Mouse (Mus musculus) macrophage (primary cell): ENCODE data around the gene March1. TPM values are rescaled to one million over a fixed set of nuclear protein-coding genes. Genes with fewer than 3 reads are reported as not detected.
"Not testable (repeated sequence)": the region's sequence is repeated elsewhere in the genome, so short reads cannot be mapped to it uniquely, and the experiment has no call there.

Experiments
- H3K27ac ChIP-seq: fragments of 350-480 bp; formaldehyde crosslinking; 2 replicates; pipeline ENCODE4 v1.9.0; 2021
- H3K36me3 ChIP-seq: fragments of 350-480 bp; formaldehyde crosslinking; 2 replicates; pipeline ENCODE4 v1.9.0; 2021; ENCODE audit errors: inconsistent target
- H3K4me3 ChIP-seq: fragments of 350-480 bp; formaldehyde crosslinking; 2 replicates; pipeline ENCODE4 v1.9.0; 2021; ENCODE audit errors: inconsistent target
- H3K79me2 ChIP-seq: fragments of 350-480 bp; formaldehyde crosslinking; 2 replicates; pipeline ENCODE4 v1.9.0; 2021; ENCODE audit errors: inconsistent target
- WGBS: methylation state at CpG from one replicate; pipeline ENCODE4 v1.1.7; 2026; ENCODE audit warnings: inconsistent platforms; ENCODE audit not compliant: missing documents; 5-methylcytosine and 5-hydroxymethylcytosine counted together
- polyA plus RNA-seq: library from polyadenylated mRNA; stranded (reverse); fragments of 250-400 nt; gene quantifications from 3 replicates; pipeline ENCODE4 v1.2.4, GENCODE M21; 2018; ENCODE audit warnings: inconsistent platforms

March1 gene
- polyA plus RNA-seq, 1 experiment from 2014 or later, result 80.6 TPM

DNA sequence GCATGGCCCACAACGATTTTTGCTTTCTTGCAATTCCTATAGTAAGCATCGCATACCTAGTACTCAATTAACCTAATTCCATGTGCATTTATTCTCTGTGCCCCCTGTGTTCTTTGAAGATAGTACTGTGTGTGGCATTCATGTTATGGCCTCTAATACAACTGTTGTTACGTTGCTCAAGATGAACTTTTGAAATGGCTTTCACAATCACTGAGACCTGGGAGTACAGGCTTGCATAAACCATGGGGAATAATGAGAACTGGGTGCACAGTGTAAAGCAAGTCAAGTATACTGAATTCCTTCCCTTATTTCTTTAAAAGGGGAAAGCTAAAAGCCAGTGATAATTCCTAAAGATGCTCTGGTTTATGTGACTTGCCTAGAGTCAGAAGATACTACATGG is 776.4 kb downstream of the March1 start:
- Histone ChIP-seq H3K79me2 (peaks cover 96% of the 10 kb centered on the region; the same call in 1 of the 2 replicates), H3K27ac (no peak overlapping the region), H3K36me3 (peaks cover 27% of the 10 kb centered on the region; the same call in 1 of the 2 replicates), H3K4me3 (no peak overlapping the region)
- WGBS, result 60% methylated on average over 3 of the region's 3 CpGs

DNA sequence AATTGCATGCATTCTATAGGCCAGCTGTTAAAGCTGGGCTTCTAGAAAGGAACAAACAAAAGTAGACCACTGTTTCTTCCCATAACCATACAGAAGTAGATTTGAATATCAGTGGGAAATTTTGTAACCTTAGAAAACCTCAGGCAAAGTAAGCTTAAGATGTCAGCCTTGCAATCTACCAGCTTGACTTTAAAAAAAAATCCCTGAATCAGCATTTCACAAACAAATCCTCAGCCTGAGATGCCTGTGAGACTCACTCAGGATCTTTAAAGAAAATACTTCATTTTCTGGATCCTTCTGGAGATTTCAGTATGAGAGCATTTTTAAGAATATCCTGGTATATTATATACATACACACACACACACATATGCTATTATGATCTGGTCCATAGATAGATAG is 780.1 kb downstream of the March1 start:
- H3K4me3 ChIP-seq, result no peak overlapping the region
- H3K27ac ChIP-seq, result no peak overlapping the region

DNA sequence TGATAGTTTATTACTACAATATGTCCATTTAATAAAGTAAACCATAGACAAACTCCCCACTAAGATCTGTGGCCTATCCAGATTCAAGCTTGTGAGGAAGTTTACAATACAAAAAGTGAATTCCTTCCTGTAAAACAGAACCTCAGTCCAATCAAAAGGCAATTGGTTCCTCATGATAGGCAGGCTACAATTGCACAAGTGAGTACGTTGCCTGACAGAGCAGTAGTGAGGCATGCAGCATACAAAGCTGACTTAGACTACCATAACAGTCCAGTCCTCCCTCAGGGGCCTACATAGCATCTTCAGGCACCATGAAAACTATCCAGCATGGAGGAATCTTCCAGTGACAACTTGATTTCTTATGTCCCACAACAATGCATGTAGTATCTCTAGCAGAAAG is 782.4 kb downstream of the March1 start:
- WGBS, result 67% methylated on average over 1 of the region's 1 CpGs
- Histone ChIP-seq H3K4me3 (no peak overlapping the region), H3K27ac (no peak overlapping the region), H3K79me2 (peaks cover 96% of the 10 kb centered on the region; the same call in 1 of the 2 replicates), H3K36me3 (peaks cover 21% of the 10 kb centered on the region; the same call in 1 of the 2 replicates)

More for the DNA sequence above, 780.1 kb downstream of the March1 start:
- H3K79me2 ChIP-seq, result peaks cover 96% of the 10 kb centered on the region; the same call in 1 of the 2 replicates
- peaks cover 27% of the 10 kb centered on the region; the same call in 1 of the 2 replicates for H3K36me3 ChIP-seq

DNA sequence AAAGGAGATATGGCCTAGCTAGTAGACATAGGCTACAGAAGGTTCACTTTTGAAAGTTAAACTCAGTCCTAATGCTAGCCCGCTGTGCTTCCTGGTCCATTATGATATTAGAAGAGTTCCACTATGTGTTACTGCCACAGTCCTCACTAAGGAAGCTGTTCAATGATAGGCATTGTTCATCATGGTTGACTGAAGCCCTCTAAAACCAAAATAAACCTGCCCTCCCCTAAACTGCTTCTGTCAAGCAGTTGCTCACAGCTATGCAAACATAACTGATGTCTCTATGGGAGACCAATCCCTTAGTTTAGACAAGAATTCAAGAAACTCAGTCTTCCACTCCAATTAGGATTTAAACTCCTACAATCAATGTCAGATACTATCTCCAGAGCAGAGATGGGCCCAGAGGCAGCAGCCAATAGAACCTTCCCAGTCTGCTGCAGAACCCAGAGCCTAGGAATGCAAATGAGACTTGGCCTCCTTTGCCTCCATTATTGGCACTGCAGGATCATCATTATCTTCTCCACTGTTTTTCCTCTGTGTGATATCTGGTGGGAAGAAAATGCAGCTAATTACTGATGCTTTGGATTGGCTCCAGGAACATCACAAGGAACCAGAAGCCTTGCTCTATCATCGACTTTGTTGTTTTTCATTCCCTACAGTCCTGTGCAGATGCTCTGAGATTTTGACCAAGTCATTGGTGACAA is 787.2 kb downstream of the March1 start:
- 71% methylated on average over 2 of the region's 2 CpGs for WGBS

DNA sequence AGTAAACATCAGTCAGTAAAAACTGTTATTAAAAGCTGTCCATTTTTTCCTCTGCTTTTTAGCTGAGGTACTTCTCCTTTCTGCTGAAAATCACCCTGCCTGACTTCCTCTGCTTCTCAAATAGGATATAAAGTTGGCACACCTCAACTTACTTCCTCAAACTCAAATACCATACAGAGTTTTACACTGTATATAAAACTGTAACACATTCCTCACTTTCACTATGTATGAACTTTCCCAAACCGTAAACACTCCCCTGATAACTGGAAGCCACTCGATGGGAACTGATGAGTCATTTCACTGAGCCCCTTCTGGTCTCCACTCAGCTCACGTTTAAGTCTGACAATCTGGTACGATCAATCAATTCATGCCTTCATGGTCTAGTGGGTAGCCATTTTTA is 788.1 kb downstream of the March1 start:
- WGBS, result 10% methylated on average over 4 of the region's 4 CpGs
- H3K27ac ChIP-seq, result peak overlapping the region; percentile 31
- H3K4me3 ChIP-seq, result not testable (repeated sequence)
- H3K79me2 ChIP-seq, result peaks cover 90% of the 10 kb centered on the region; the same call in 1 of the 2 replicates
- peaks cover 29% of the 10 kb centered on the region for H3K36me3 ChIP-seq

More for the DNA sequence above, 787.2 kb downstream of the March1 start:
- H3K79me2 ChIP-seq, result peaks cover 90% of the 10 kb centered on the region; the same call in 1 of the 2 replicates
- peak overlapping the region; percentile 31; the same call in 1 of the 2 replicates for H3K27ac ChIP-seq
- no peak overlapping the region for H3K4me3 ChIP-seq
- H3K36me3 ChIP-seq, result peaks cover 20% of the 10 kb centered on the region

DNA sequence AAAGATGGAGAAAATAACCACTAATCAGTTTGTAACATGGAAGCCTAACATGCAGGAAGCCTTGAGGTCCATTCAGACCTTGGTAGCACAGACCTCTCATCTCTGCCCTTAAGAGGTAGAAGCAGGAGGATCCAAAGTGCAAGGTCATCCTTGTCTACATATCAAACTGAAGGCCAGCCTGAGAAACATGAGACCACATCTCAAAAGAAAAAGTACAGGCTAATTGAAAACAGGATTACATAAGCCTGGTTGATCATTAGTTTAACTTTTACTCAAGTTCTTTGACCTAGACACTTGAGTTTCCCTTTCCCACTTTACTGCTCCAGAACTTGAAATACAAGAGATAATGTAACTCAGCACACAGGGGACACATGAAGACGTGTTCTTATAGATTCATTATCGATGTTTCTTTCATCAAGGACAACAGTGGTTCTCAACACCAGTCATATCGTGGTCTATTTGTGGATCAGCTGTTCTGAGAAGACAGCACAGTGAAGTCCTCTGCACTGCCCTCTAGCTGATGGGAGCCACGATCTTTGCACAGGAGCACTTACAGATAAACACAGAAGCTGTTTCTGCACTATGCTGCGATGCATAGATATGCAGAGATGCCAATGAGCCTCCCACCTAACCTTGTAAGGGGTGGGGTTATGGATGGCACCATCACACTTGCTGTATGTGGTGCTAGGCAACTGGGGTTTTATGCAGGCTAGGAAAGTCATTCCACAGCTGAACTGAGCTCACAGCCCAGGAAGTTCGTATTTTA is 789.1 kb downstream of the March1 start:
- no peak overlapping the region for H3K27ac ChIP-seq
- 94% methylated on average over 6 of the region's 6 CpGs for WGBS
- H3K36me3 ChIP-seq, result peaks cover 33% of the 10 kb centered on the region
- H3K4me3 ChIP-seq, result no peak overlapping the region
- H3K79me2 ChIP-seq, result peaks cover 87% of the 10 kb centered on the region; the same call in 1 of the 2 replicates

DNA sequence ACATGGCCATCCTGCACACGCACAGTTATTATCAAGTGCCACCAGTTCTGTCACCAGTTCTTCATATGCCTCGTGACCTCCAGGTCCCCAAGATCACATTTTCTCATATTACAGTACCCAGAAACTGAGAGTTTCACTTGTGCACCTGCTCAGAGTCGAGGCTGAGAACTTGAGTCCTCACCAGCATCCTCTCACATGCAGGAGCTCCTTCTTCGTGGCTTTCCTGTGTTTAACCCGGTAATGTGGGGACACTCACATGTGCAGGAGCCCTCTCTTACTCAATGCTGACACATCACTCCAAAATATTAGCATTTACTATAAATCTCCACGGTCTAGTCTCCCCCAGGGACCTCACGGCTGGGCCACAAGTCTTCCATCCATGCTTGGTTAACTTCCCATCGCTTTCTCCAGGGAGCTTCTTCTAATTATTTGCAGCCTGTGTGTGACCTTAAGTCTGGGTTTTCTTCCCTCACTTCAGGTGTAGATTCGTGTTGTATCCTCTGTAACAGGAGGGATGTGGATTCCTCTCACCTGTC is 792.4 kb downstream of the March1 start:
- Histone ChIP-seq H3K79me2 (peaks cover 69% of the 10 kb centered on the region; the same call in 1 of the 2 replicates), H3K27ac (no peak overlapping the region), H3K36me3 (peaks cover 45% of the 10 kb centered on the region), H3K4me3 (no peak overlapping the region)
- 64% methylated on average over 9 of the region's 9 CpGs for WGBS

DNA sequence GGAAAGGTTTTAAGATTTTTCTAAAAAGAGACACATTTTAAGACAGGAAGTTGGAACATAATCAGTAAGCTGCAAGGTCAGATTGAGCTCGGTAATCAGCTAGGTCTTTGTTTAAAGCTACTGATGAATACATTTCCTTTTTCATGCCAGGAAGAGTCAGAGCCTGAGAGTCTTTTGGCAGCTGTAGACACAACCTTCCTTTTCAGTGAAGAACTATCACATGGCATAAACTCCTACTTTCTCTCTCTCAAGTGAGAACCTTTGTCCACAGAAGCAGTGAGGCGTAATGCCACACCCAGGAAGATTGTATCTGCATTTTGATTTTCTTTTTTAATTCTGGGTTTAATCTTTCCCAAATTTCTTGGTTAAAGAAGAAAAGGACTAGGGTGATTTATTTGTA is 795.4 kb downstream of the March1 start:
- H3K36me3 ChIP-seq, result peaks cover 48% of the 10 kb centered on the region
- 59% methylated on average over 2 of the region's 2 CpGs for WGBS
- no peak overlapping the region for H3K27ac ChIP-seq
- H3K79me2 ChIP-seq, result peaks cover 57% of the 10 kb centered on the region; the same call in 1 of the 2 replicates
- H3K4me3 ChIP-seq, result no peak overlapping the region

DNA sequence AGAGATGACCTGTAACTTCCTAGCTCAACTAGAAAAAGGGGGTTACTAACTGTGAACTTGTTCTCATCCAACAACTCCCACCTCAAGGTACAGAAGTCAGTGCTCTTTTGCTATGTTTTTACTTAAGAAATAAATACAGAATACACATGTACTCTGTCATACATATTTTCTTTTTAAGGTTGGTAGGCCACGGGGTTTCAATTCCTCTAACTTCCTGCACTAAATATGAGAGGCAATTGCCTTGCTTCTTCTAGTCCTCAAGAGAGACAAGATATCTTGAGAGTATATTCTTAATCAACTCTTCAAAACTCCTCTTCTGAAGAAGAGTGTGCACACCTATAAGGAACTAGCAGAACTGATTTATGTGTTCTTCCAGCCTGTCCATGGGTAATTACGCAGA is 797.5 kb downstream of the March1 start:
- Histone ChIP-seq H3K27ac (no peak overlapping the region), H3K79me2 (peaks cover 36% of the 10 kb centered on the region; the same call in 1 of the 2 replicates), H3K4me3 (no peak overlapping the region), H3K36me3 (peaks cover 47% of the 10 kb centered on the region)
- 73% methylated on average over 2 of the region's 2 CpGs for WGBS

DNA sequence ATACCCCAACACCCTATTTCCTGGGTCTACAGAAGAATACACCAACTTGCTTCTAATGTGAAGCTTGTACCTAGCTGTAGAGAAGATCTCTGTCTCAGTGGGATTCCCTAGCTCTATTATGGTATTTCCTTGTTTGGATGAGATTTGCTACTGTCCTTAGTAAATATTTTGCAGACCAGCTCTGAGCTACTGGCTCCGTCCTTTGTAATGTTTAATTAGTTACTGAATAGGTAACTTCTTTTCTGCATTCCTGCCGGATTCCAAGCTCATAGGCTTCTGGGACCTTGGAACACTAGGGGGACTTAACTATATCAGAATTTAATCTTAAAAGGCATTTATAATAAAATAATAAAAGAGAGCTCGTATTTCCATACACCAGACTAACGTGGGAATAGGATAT is 799.9 kb downstream of the March1 start:
- not testable (repeated sequence) for H3K4me3 ChIP-seq, H3K27ac ChIP-seq
- peaks cover 27% of the 10 kb centered on the region; the same call in 1 of the 2 replicates for H3K79me2 ChIP-seq
- 100% methylated on average over 4 of the region's 4 CpGs for WGBS
- H3K36me3 ChIP-seq, result peaks cover 59% of the 10 kb centered on the region

DNA sequence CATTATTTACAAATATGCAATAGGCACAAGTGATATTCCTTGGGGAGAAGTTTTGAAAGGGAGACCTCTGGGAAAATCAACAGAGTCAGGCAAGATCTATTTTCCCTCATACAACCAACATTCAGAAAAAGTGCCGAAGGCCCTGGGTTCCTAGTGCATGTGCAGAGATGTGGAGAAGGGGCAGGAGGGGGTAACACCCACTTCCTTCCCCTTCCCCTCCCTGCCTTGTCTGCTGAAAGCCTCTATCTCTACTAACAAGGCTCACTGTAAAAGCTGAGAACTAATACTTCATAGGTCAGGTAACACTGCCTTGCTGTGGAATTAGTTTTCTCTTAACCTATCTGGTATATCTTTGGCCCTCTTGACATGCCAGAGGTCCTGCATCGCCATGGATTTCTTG is 812.9 kb downstream of the March1 start:
- Histone ChIP-seq H3K79me2 (peaks cover 39% of the 10 kb centered on the region; the same call in 1 of the 2 replicates), H3K36me3 (peaks cover 32% of the 10 kb centered on the region), H3K27ac (no peak overlapping the region), H3K4me3 (no peak overlapping the region)
- WGBS, result 44% methylated on average over 1 of the region's 2 CpGs

DNA sequence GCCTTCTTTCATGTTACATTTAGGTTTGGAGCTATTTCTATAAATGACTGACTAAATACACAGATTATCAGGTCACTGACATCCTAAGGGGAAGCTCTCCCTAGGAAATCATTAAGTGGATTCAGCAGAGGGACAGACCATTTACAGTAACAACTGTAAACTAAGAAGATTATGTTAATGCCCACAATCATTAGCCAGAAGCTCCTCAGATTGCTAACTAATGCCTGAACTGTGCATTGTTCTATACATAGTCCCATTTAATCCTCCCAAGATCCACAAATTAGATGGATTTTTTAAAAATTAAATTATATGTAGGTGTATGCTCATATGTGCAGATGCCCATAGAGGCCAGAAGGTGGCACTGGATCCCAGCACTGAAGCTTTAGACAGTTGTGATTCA is 815.9 kb downstream of the March1 start:
- Histone ChIP-seq H3K4me3 (no peak overlapping the region), H3K79me2 (peaks cover 39% of the 10 kb centered on the region; the same call in 1 of the 2 replicates), H3K27ac (no peak overlapping the region), H3K36me3 (peaks cover 17% of the 10 kb centered on the region; the same call in 1 of the 2 replicates)

DNA sequence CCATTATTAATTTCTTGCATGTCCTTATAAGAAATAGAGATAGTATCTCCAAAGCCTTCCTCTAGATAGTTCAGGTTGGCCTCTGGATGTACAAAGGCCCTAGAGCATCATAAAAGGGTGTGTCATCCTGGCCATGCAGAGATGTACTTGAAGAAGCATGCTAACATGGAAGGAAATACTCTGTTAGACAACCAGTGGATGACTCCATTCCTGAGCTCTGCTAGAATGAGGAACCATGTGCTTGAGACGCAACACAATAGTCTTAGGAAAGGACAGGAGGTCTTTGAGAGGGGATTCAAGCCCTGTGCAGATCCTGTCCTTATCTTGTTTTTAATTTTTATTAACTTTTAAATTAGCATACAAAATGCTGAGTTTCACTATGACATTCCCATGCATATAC is 819.1 kb downstream of the March1 start:
- Histone ChIP-seq H3K79me2 (peaks cover 57% of the 10 kb centered on the region; the same call in 1 of the 2 replicates), H3K36me3 (peaks cover 13% of the 10 kb centered on the region; the same call in 1 of the 2 replicates), H3K4me3 (no peak overlapping the region), H3K27ac (peak overlapping the region; percentile 76)
- 33% methylated on average over 1 of the region's 1 CpGs for WGBS

DNA sequence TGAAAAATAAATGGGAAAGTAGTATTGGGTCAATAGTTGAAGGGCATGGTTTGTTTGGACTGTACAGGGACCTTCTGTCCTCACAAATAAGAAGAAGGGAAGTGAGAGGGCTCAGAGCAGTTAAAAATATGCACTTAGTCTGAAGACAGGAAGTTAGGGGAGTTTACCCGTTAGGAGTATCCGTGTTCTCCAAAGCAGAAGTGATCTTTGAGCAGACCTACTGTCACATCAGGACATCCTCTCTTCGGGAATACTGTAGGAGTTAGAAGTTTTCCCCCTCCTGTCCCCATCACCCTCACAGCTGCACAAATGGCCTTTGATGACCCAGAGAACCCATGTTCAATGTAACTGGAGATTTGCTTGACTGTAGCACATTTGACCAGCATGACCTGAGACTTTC is 820.2 kb downstream of the March1 start:
- Histone ChIP-seq H3K4me3 (no peak overlapping the region), H3K36me3 (0 out of 2 replicates have a peak, but pooled peaks cover 9% of the 10 kb centered on the region), H3K27ac (peak overlapping the region; percentile 76), H3K79me2 (peaks cover 54% of the 10 kb centered on the region; the same call in 1 of the 2 replicates)
- WGBS, result 0% methylated on average over 3 of the region's 3 CpGs
